Mouse (Mus musculus): ENCODE results near the gene Gm49387.

Gene Gm49387

DNA sequence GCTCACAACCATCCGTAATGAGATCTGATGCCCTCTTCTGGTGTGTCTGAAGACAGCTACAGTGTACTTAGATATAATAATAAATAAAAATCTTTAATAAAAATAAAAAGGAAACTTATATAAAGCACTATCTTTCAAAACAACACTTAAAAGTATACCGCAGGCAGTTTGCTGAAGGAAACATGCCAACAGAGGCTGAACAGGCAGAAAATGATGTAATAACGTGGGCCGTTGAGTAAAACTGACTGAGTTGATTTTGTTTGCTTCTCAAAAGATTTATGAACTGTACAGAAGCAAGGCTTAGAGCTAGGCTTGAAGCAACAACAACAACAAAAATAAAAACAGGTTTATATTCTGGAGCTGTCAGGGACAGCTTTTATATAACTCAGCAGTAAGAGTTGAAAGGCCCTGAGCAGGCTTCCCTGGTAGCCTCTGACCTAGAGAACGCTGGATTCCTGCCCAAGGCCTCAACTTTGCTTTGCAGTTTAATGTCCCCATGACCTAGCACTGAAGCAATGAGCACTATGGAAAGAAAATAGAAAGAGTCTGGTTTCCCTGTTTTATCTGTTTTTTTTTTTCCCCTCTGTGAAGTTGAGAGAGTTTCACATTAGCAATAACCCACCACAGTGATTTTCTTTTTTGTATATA, 3.6 kb upstream of the Gm49387 start:
- intact Hi-C loops (cut with DNase I): no loop called here

DNA sequence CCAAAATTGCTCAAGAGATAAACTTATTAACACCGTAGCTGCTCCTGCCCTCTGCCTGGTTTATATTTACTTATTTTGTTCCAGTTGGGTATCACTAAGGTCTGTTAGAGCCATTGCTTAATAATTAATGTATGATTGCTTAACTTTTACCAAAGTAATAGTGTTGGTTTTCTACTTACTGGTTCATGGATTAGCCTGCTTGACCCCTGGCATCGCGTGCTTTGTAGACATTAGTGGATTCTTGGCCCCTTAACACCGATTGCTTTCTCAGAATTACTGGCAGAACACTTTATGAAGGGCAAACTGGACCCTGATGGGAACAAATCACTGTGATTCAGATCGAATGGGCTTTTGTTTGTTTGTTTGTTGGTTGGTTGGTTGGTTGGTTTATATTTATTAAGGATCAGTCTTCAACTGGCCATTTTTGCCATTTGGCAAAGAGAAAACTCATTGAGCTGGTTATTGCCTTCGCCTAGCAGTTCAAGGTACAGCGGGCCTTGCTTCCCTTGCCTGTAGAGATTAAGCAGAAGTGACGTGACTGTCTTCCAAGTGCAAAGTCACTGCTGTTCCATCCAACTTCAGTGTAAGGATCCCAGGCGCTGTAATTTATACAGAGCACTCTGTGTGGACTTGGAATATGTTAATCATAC, 953 bp upstream of the Gm49387 start:
- intact Hi-C loops (cut with DNase I): no loop called here

DNA sequence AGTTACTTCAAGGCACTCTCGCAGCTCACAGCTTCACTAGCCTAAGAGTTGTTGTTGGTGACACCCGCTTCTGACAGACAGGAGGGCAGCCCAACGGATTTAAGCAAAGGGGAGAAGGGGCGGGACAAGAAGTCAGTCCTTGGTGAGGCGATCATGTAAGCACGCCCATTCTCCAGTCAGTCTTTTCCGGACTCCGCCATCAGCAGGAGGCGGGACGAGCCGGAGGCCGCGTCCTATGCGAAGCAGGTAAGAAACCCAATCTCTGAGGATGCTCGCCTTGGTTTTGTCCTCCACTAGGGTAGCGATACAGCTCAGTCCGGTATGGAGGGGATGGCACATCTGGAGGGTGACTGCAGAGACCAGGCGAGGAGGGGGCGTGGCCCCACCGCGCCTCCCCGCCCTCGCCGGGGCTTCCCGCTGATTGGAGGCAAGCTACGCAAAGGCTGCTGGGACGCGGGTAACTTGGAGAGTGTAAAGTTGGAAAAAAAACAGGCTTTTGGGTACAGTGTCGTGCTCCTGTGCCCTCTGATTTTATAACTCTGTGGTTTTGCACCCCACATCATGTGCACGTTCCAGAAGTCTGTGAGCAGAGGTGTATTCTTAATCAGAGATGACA, 320 bp upstream of the Gm49387 start, which contains the start of the genes Btd and Hacl1:
Gene Btd, plus strand, starts transcription at position 139 of the 616 bp plus-strand sequence.
Gene Hacl1, minus strand, starts transcription at position 397 of the 616 bp plus-strand sequence.
- intact Hi-C loops (cut with DNase I): no loop called here

DNA sequence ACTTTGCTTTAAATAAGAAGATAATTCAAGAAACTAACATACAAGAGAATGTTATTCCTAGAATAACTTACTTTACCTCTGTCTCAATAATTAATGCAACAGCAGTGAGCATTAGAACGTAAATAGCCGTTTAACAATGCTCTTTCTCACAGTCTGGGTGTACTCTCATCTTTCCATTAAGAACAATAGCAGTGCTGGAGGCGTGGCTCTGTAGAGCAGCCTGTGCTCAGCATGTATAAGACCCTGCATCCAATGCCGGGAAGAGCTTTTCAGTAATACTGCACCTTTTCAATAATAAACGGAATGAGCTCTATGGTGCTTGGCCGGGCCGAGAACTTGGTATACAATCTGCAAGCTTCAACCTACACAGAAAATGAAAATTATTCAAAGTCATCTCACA, 10.0 kb downstream of the Gm49387 start:
- intact Hi-C loops (cut with DNase I): no loop called here

- intact Hi-C loops (cut with DNase I): no loop called here
Measured at GRCm38 (mm10) chr14:31622748-31623147, 17.9 kb downstream of the Gm49387 start.

GRCm38 (mm10) chr14:31620591-31621223, 20.0 kb downstream of the Gm49387 start:
- intact Hi-C loops (cut with DNase I): no loop called here

DNA sequence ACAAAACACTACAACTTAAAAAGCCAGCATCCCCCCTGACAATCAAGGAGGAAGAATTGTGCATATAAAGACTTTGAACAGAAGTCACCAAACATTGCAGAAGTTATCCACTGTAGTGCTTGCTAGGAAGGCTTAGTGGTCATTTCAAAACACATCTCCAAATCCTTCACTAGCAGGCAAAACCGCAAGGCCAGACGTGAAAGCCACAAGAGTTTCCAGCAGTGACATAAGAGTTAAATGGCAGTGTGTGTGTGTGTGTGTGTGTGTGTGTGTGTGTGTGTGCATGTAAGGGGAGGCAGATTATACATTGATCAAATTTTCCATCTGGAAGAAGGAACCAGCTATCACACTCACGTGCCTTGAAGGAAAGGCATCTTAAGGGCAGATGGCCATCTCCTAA, 22.7 kb downstream of the Gm49387 start:
- intact Hi-C loops (cut with DNase I): no loop called here

GRCm38 (mm10) chr14:31617204-31617603, 23.5 kb downstream of the Gm49387 start:
- intact Hi-C loops (cut with DNase I): no loop called here

GRCm38 (mm10) chr14:31613671-31614070, 27.0 kb downstream of the Gm49387 start:
- intact Hi-C loops (cut with DNase I): no loop called here

DNA sequence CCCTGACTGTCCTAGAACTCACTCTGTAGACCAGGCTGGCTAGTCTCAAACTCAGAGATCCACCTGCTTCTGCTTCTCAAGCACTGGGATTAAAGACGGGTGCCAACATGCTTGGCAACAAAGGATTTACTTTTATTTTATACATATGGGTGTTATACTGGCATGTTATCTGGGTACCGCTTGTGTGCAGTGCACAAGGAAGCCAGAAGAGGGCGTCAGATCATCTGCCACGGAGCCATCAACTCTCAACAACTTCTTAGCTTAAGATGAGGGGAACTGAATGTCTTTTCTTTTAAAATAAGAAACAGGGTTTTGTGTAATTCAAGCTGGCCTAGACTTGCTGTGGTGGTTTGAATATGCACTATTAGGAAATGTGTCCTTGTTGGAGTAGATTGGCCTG, 28.7 kb downstream of the Gm49387 start:
- intact Hi-C loops (cut with DNase I): no loop called here

DNA sequence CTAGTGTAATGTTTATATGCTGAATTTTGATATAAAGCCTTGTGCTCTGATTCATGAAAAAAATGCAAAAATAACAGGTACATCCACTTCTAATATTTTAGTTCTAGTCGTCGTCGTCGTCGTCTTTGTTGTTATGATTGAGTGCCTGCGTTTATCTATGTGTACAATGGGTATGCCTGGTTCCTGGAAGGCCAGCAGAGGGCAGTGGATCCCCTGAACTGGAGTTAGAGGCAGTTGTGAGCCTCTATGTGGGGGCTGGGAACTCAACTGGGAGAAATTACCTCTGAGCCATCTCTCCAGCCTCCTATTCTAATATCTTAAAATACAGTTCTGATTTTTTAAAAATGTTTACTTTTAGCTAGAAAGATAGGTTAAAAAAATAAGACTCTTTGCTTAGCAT, 35.2 kb downstream of the Gm49387 start:
- intact Hi-C loops (cut with DNase I): loop anchor here (10.0 kb wide), 1 partner anchor 251 kb away; no protein-coding TSS in a partner anchor

DNA sequence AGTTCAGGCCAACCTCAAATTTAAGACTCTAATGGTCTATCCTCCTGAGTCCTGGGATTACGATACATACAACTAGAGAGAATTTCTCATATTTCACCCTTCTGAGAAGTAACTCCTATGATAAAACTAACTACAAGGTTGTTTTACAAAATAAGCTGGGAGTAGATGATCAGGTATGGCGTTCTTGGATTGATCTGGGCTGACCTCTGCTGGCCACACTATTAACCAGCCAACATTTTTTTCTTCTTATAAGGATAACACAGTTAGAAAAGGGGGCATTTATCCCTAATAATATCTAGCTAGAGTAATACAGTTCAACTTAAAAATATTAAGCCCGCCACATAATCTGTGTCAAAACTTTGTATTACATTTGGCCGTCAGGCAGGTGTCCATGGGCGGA, 35.8 kb downstream of the Gm49387 start:
- intact Hi-C loops (cut with DNase I): loop anchor here (10.0 kb wide), 1 partner anchor 250 kb away; no protein-coding TSS in a partner anchor

DNA sequence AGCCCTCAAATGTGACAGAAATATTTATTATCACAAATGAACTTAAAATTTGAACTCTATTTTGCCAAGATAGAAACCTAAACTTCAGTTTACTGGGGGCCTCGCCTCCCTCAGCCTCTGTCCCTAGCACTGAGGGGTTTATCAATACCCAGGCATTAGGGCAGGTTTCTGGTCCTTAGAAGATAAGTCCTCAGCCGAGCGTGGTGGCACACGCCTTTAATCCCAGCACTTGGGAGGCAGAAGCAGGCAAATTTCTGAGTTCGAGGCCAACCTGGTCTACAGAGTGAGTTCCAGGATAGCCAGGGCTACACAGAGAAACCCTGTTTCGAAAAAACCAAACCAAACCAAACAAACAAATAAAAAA, 38.1 kb downstream of the Gm49387 start:
- intact Hi-C loops (cut with DNase I): loop anchor here (10.0 kb wide), 1 partner anchor 248 kb away; no protein-coding TSS in a partner anchor

- intact Hi-C loops (cut with DNase I): loop anchor here (2.0 to 10.0 kb wide), 2 partner anchors 83 to 247 kb away; no protein-coding TSS in a partner anchor
Measured at GRCm38 (mm10) chr14:31601908-31602615, 38.6 kb downstream of the Gm49387 start.

DNA sequence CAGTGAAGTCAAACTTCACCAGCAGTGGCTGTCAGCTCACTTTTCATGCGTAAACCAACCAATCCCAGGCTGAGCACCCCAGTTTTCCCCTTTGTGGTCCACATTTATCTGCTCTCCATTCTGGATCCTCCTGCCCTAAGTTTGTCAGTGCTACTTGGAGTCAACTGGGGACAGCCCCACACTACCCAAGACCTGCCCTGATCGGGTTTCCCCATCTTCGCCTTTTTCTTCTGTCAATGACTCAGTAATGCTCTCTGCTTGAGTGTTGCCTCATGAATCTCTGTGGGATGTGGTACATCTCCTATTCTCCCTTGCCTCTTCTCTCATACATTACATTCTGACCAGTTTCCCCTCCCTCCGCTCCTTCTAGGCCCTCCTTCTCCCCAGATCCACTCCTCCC, 43.2 kb downstream of the Gm49387 start:
- intact Hi-C loops (cut with DNase I): no loop called here

- intact Hi-C loops (cut with DNase I): no loop called here
Measured at GRCm38 (mm10) chr14:31596408-31596807, 44.3 kb downstream of the Gm49387 start.

- intact Hi-C loops (cut with DNase I): no loop called here
Measured at GRCm38 (mm10) chr14:31594693-31595092, 46.0 kb downstream of the Gm49387 start.

DNA sequence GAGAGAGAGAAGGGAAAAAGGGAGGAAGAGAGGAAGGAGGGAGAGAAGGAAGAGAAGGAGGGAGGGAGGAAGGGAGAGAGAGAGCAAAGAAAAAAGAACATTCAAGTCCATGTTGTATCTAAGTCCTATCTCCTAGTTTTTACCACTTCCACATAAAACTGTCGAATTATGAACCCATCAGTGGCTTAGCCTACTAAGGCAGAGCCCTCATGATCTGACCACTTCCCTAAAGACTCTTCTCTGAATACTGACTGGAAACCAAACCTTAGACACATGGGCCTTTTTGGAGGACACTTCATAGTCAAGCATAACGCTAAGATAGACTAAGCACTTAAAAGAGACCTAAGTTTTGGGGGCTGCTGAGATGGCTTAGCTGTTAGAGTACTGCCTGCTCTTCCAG, 47.6 kb downstream of the Gm49387 start:
- intact Hi-C loops (cut with DNase I): no loop called here

DNA sequence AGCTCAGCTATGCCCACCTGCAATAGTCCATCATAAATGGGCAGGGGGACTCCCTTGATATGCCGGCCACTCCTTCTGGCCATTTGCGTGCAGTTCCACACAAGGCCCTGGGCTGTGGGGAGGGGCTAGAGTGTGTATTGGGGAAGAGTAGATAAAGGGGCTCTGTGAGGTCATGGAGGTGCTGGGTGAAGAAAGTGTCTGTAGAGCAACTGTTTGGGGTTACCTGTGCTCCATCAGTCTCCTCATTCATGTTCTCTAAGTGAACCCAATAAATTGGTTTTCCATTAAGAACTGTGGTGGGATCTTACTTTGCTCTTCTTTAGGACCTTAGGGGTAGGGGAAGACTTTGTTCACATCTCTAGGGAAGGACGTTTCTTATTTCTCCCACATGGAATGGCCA, 49.4 kb downstream of the Gm49387 start, which contains the start of gene Colq:
Gene Colq, minus strand, starts transcription at position 101 of the 400 bp plus-strand sequence.
- intact Hi-C loops (cut with DNase I): no loop called here

DNA sequence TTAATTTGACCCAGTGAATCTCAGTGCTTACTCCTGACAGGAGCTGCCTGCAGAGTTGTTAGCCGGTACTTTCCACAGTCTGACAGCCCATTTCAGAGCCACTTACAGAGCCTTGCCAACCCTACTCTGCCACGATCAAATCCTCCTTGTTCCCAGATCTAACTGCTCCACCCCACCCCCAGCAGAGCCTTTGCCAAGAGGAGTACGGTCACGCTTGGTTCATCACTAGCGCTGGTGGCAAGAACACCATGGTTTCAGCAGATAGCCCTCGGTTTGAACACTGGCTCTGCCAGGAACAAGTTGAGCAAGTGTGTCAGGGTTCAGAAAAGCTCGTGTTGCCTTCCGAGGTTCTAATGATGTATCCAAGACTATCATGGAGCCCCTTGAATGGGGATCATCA, 54.2 kb downstream of the Gm49387 start:
- intact Hi-C loops (cut with DNase I): no loop called here

- intact Hi-C loops (cut with DNase I): no loop called here
Measured at GRCm38 (mm10) chr14:31583082-31583481, 57.6 kb downstream of the Gm49387 start.
